Comparison of ENCODE assay signal across 32 mouse cellular contexts in the genomic region with DNA sequence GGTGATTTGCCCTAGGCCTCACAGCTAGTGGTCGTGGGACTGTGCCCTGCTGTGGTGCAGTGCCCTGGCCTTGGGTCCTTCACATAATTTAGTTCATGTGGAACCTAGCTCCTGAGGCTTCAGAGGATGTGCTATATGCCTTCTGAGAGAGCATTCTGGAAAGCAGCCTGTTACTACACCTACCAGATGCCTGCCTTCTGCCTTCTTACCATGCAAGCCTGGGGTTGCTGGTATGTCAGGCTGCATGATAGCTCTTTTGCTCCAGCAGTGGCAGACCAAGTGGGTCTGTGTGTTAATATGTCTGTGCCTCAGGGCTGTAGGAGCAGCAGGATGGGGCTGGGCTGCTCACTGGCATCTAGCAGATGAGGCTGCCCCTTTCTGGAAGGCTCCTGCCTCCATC. TPM values are rescaled to one million over a fixed set of nuclear protein-coding genes. Genes with fewer than 3 reads are reported as not detected.
DNase-seq lines count a peak whose midpoint lies in the region; ATAC-seq lines count a peak whose summit lies in the region.
"Had no signal": no experiment of that assay in that cellular context is flagged by ENCODE, and none has a peak within 500 bp of the region (broad histone marks: within the 10 kb centered on the region; RNA-seq: fewer than 3 reads in every experiment).

No protein-coding gene starts in this region.

- DNase-seq in forebrain, embryonic 10.5 days (ENCODE audit: extremely low spot score, low spot score): no peak
- DNase-seq in forebrain, embryonic 11.5 days (ENCODE audit: low spot score): no peak
- peak; percentile 44 to 46 for DNase-seq in layer of hippocampus, adult 8-10 months (ENCODE audit: low spot score in 2 of 2)
- no peak for DNase-seq in layer of hippocampus, postnatal 10 days (ENCODE audit: low spot score in 2 of 2)
- DNase-seq in brain, adult 2 months (ENCODE audit: low read depth, low spot score): peak; percentile 63
- DNase-seq in embryonic facial prominence, embryonic 14.5 days (ENCODE audit: low spot score): no peak
- DNase-seq in heart, postnatal 36 days: no peak
- no peak for DNase-seq in cerebellum, adult 11-12 months
- DNase-seq: adrenal gland, adult 8-10 months; cerebellum, adult 11 months; cerebellum, adult 9-11 months; embryo, embryonic 11 days; gastrocnemius, postnatal 14 days; heart, postnatal 14 days; kidney, adult 8-10 months; thymus, adult 2 months; thymus, postnatal 36 days had no signal

- no peak for ATAC-seq in forebrain, embryonic 11.5 days (replicated peaks; ENCODE audit: low FRiP score)
- no peak for ATAC-seq in embryonic facial prominence, embryonic 14.5 days (ENCODE audit: low read depth)
- ATAC-seq: forebrain, embryonic 16.5 days; hindbrain, postnatal 0 days; intestine, embryonic 16.5 days; midbrain, embryonic 13.5 days had no signal

- H3K27ac ChIP-seq in forebrain, embryonic 10.5 days: 0 out of 2 replicates have a peak overlapping the region, but pooled peaks have one; percentile 30
- H3K27ac ChIP-seq in forebrain, embryonic 11.5 days (ENCODE audit: low read depth, low read length): no peak overlapping the region
- H3K27ac ChIP-seq in embryonic facial prominence, embryonic 14.5 days (replicated peaks; ENCODE audit: low read depth, low read length): peak overlapping the region; percentile 63; the same call in 1 of the 2 replicates
- H3K27ac ChIP-seq: hindbrain, embryonic 12.5 days; hindbrain, postnatal 0 days; kidney, postnatal 0 days; limb, embryonic 12.5 days; lung, embryonic 15.5 days; midbrain, embryonic 13.5 days had no signal

- no peak overlapping the region for H3K4me3 ChIP-seq in forebrain, embryonic 10.5 days
- no peak overlapping the region for H3K4me3 ChIP-seq in forebrain, embryonic 11.5 days (ENCODE audit: low read depth, low read length)
- H3K4me3 ChIP-seq in embryonic facial prominence, embryonic 14.5 days (ENCODE audit: low read depth, low read length): no peak overlapping the region
- H3K4me3 ChIP-seq: erythroblast, embryonic 14.5 days; hindbrain, embryonic 12.5 days; limb, embryonic 12.5 days; lung, embryonic 15.5 days; midbrain, embryonic 13.5 days had no signal

- H3K4me1 ChIP-seq in forebrain, embryonic 10.5 days: peaks cover 8% of the 10 kb centered on the region; the same call in 1 of the 2 replicates
- H3K4me1 ChIP-seq in forebrain, embryonic 11.5 days (replicated peaks; ENCODE audit: control insufficient read depth, insufficient read depth, low read length): no peaks in the 10 kb centered on the region
- peaks cover 11% of the 10 kb centered on the region; the same call in 1 of the 2 replicates for H3K4me1 ChIP-seq in embryonic facial prominence, embryonic 14.5 days (ENCODE audit: control insufficient read depth, insufficient read depth, low read length)
- H3K4me1 ChIP-seq: midbrain, embryonic 13.5 days had no signal

- no peak overlapping the region for H3K9ac ChIP-seq in forebrain, embryonic 11.5 days (ENCODE audit: low read length)
- H3K9ac ChIP-seq in embryonic facial prominence, embryonic 14.5 days (ENCODE audit: low read depth, low read length): no peak overlapping the region
- H3K9ac ChIP-seq: hindbrain, embryonic 12.5 days; limb, embryonic 12.5 days; lung, embryonic 15.5 days; midbrain, embryonic 13.5 days had no signal

- H3K4me2 ChIP-seq in forebrain, embryonic 11.5 days (ENCODE audit: low read depth, low read length, severe bottlenecking): no peak overlapping the region
- no peak overlapping the region for H3K4me2 ChIP-seq in embryonic facial prominence, embryonic 14.5 days (ENCODE audit: low read depth, low read length)
- H3K4me2 ChIP-seq: hindbrain, embryonic 12.5 days; limb, embryonic 12.5 days; liver, embryonic 11.5 days; lung, embryonic 15.5 days; midbrain, embryonic 13.5 days had no signal

- H3K27me3 ChIP-seq in forebrain, embryonic 10.5 days (ENCODE audit: poor library complexity, severe bottlenecking): no peaks in the 10 kb centered on the region
- H3K27me3 ChIP-seq in forebrain, embryonic 11.5 days (ENCODE audit: control insufficient read depth, insufficient read depth, low read length): no peaks in the 10 kb centered on the region
- H3K27me3 ChIP-seq in embryonic facial prominence, embryonic 14.5 days (replicated peaks; ENCODE audit: control insufficient read depth, insufficient read depth, low read length): no peaks in the 10 kb centered on the region
- H3K27me3 ChIP-seq: hindbrain, embryonic 12.5 days; limb, embryonic 12.5 days; lung, embryonic 15.5 days; midbrain, embryonic 13.5 days had no signal

- H3K36me3 ChIP-seq in forebrain, embryonic 10.5 days (replicated peaks): peaks cover 20% of the 10 kb centered on the region; the same call in 1 of the 2 replicates
- H3K36me3 ChIP-seq in forebrain, embryonic 11.5 days (ENCODE audit: control insufficient read depth, insufficient read depth, low read length): no peaks in the 10 kb centered on the region
- peaks cover 68% of the 10 kb centered on the region for H3K36me3 ChIP-seq in embryonic facial prominence, embryonic 14.5 days (ENCODE audit: control insufficient read depth, insufficient read depth, low read length)
- H3K36me3 ChIP-seq: G1E; hindbrain, embryonic 12.5 days; midbrain, embryonic 13.5 days had no signal

- no peaks in the 10 kb centered on the region for H3K9me3 ChIP-seq in forebrain, embryonic 10.5 days
- H3K9me3 ChIP-seq in forebrain, embryonic 11.5 days (ENCODE audit: control insufficient read depth, low read length): no peaks in the 10 kb centered on the region
- H3K9me3 ChIP-seq in embryonic facial prominence, embryonic 14.5 days (ENCODE audit: control insufficient read depth, low read length): no peaks in the 10 kb centered on the region
- H3K9me3 ChIP-seq: hindbrain, embryonic 12.5 days; limb, embryonic 12.5 days; lung, embryonic 15.5 days; midbrain, embryonic 13.5 days had no signal

- 66% methylated on average over 1 of the region's 1 CpGs for WGBS in forebrain, embryonic 10.5 days
- WGBS in forebrain, embryonic 11.5 days: 77% methylated on average over 1 of the region's 1 CpGs
- 75% methylated on average over 1 of the region's 1 CpGs for WGBS in embryonic facial prominence, embryonic 14.5 days

- intact Hi-C loops in heart, postnatal 36 days (cut with DNase I): no loop called here

RNA-seq across cellular contexts. Expression of a gene that starts 48.7 kb away (rescaled TPM):
- not detected in 2 replicates for polyA plus RNA-seq in forebrain, embryonic 10.5 days (2016; fragmentation: Nextera tagmentation; extraction: Ambion mirVana)
- not detected in 2 replicates for polyA plus RNA-seq in forebrain, embryonic 11.5 days (2014; fragmentation: Nextera tagmentation; extraction: Ambion mirVana)
- total RNA-seq in layer of hippocampus, adult 8-10 months (2022): not detected
- not detected for total RNA-seq in layer of hippocampus, postnatal 10 days (2021)
- 0.84 and 2.5 TPM in 2 replicates for polyA plus RNA-seq in embryonic facial prominence, embryonic 14.5 days (2014; fragmentation: Nextera tagmentation; extraction: Ambion mirVana)
- 1 to 10 TPM in 1 of 2 experiments, not detected in 1; 1.5 TPM for total RNA-seq in heart, postnatal 36 days (2021)
- total RNA-seq: G1E; gastrocnemius, postnatal 14 days; hindbrain, postnatal 0 days; left cerebral cortex, postnatal 14 days; monocyte, adult 5-6 weeks had no signal
- polyA plus RNA-seq: erythroblast, embryonic 14.5 days; forebrain, embryonic 16.5 days; G1E; heart, embryonic 14.5 days; hindbrain, embryonic 12.5 days; hindbrain, postnatal 0 days; intestine, embryonic 16.5 days; kidney, postnatal 0 days; limb, embryonic 12.5 days; liver, embryonic 11.5 days; lung, embryonic 15.5 days; midbrain, embryonic 13.5 days; neural tube, embryonic 14.5 days had no signal

Comparison
In these comparisons a context has a peak if more than half of its experiments do, and no peak if none do; other contexts are left out.
1. DNase-seq: peak in layer of hippocampus, adult 8-10 months (2 of 2) and brain, adult 2 months (single experiment); none in forebrain, embryonic 10.5 days (single experiment), forebrain, embryonic 11.5 days (single experiment), layer of hippocampus, postnatal 10 days (0 of 2), embryonic facial prominence, embryonic 14.5 days (single experiment), heart, postnatal 36 days (0 of 2) and cerebellum, adult 11-12 months (single experiment).